Mouse (Mus musculus) bone marrow, adult 2 months (tissue): ENCODE data around the gene Polr2j.

Experiments used
- CTCF ChIP-seq: fragments of 200-500 bp; IDR thresholded peaks from 2 replicates; pipeline ENCODE4 v1.5.1; 2011; ENCODE audit warnings: low read length, control low read depth; ENCODE audit not compliant: control insufficient read depth, insufficient read depth
- POLR2A ChIP-seq: fragments of 200-500 bp; IDR thresholded peaks from 2 replicates; pipeline ENCODE4 v1.6.1; 2011; ENCODE audit warnings: low read depth, mild to moderate bottlenecking, control low read depth, low read length, borderline replicate concordance; ENCODE audit not compliant: control insufficient read depth

DNA sequence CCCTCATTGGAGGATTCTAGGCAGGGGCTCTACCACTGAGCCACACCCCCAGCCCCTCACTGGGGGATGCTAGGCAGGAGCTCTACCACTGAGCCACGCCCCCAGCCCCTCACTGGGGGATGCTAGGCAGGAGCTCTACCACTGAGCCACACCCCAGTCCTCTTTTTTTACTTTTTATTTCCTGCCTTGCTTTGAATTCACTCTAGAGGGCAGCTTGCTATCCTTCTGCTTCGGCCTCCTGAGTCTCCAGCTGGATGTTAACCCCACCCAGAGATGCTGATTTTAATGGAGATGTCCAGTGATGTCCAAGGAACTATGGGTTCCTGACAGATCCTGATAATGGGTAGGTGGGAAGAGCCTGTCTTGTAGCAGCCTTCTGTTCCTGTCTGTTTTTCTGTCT lies 47.0 kb upstream of the Polr2j start:
- TF ChIP-seq CTCF (no peak), POLR2A (no peak)
